Mouse (Mus musculus): Measurements from ENCODE around the gene Phkb. TPM values are rescaled to one million over a fixed set of nuclear protein-coding genes. Genes with fewer than 3 reads are reported as not detected.
A peak's percentile ranks its signal among the peaks of the same experiment; 100 is the strongest.

Phkb gene
- total and polyA plus RNA-seq, 3 experiments = 14.1 to 18.6 TPM; not detected in 1

DNA sequence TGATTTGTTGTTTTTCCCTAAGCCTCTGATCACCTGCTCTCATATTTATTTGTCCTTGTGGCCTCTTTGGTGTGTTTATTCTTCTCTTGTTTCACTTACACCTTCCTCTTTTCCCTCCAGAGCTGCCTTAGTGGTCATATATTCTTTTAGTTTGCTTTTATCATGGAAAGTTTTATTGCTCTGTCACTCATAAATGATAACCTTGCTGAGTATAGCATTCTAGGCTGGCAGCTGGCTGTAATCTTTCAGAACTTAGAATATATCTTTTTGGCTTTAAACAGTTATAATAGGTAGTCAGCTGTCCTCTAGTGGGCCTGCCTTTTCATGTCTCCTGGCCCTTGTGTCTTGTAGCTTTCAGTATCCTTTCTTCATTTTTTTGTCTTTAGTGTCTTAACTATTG lies 5.1 kb downstream of the Phkb start:
- no peak overlapping the region for H3K4me3 ChIP-seq (ENCODE audit: control insufficient read depth in 1 of 2, insufficient read depth in 1 of 2, low read depth in 2 of 2, low read length in 2 of 2)
- peaks cover 4 to 32% of the 10 kb centered on the region in 2 experiments for H3K36me3 ChIP-seq (ENCODE audit: control insufficient read depth in 1 of 2, insufficient read depth in 2 of 2, low read length in 2 of 2)
- no peak overlapping the region; the same call in 1 of the 2 replicates for H3K9ac ChIP-seq (ENCODE audit: control insufficient read depth, low read depth, low read length, poor library complexity, severe bottlenecking)
- no peaks in the 10 kb centered on the region for H3K9me3 ChIP-seq (replicated peaks; ENCODE audit: insufficient read depth, low read length)
- no peaks in the 10 kb centered on the region for H3K27me3 ChIP-seq (ENCODE audit: control insufficient read depth in 1 of 2, insufficient read depth in 2 of 2, low read length in 2 of 2)
- peaks cover 4 to 28% of the 10 kb centered on the region in 2 experiments for H3K4me1 ChIP-seq (ENCODE audit: control insufficient read depth in 1 of 2, insufficient read depth in 2 of 2, low read length in 2 of 2)
- peaks cover 19% of the 10 kb centered on the region for H3K79me2 ChIP-seq (ENCODE audit: control insufficient read depth, insufficient read depth, low read length, poor library complexity)
- DNase-seq (ENCODE audit: low read depth, low spot score) = peak; percentile 60
- TF ChIP-seq GABPA (IDR thresholded peaks at IDR 0.05; ENCODE audit: low read depth, low read length) (no peak), EP300 (IDR thresholded peaks at IDR 0.05; ENCODE audit: low read depth in 1 of 2, low read length in 2 of 2) (peak; percentile 61 to 69; a peak in 3 of 4 replicates), TAL1 (IDR thresholded peaks at IDR 0.05; ENCODE audit: low read length) (no peak), ETS1 (IDR thresholded peaks at IDR 0.05; ENCODE audit: low read depth, low read length) (peak; percentile 86), SIN3A (IDR thresholded peaks at IDR 0.05; ENCODE audit: low read length) (0 out of 2 replicates have a peak, but pooled peaks have one; percentile 20), ZNF384 (IDR thresholded peaks at IDR 0.05; ENCODE audit: low read depth, low read length) (no peak), POLR2A (IDR thresholded peaks at IDR 0.05; ENCODE audit: control insufficient read depth in 1 of 2, insufficient read depth in 1 of 2, low read depth in 1 of 2, low read length in 2 of 2, poor library complexity in 1 of 2) (no peak), USF1 (IDR thresholded peaks at IDR 0.05; ENCODE audit: low read depth, low read length) (no peak), TCF12 (IDR thresholded peaks at IDR 0.05; ENCODE audit: low read depth, low read length) (0 out of 2 replicates have a peak, but pooled peaks have one; percentile 35), RAD21 (IDR thresholded peaks at IDR 0.05; ENCODE audit: low read depth, low read length) (no peak), GATA1 (IDR thresholded peaks at IDR 0.05; ENCODE audit: low read depth, low read length) (peak; percentile 46; the same call in 1 of the 2 replicates), MAFK (IDR thresholded peaks at IDR 0.05; ENCODE audit: borderline replicate concordance, low read depth, low read length) (0 out of 2 replicates have a peak, but pooled peaks have one; percentile 44), BHLHE40 (IDR thresholded peaks at IDR 0.05; ENCODE audit: borderline replicate concordance, low read depth, low read length) (no peak), USF2 (IDR thresholded peaks at IDR 0.05; ENCODE audit: borderline replicate concordance in 1 of 2, insufficient read depth in 1 of 2, low read depth in 1 of 2, low read length in 2 of 2) (no peak)
- no peak overlapping the region for H3K27ac ChIP-seq (ENCODE audit: control insufficient read depth, low read depth, low read length)

DNA sequence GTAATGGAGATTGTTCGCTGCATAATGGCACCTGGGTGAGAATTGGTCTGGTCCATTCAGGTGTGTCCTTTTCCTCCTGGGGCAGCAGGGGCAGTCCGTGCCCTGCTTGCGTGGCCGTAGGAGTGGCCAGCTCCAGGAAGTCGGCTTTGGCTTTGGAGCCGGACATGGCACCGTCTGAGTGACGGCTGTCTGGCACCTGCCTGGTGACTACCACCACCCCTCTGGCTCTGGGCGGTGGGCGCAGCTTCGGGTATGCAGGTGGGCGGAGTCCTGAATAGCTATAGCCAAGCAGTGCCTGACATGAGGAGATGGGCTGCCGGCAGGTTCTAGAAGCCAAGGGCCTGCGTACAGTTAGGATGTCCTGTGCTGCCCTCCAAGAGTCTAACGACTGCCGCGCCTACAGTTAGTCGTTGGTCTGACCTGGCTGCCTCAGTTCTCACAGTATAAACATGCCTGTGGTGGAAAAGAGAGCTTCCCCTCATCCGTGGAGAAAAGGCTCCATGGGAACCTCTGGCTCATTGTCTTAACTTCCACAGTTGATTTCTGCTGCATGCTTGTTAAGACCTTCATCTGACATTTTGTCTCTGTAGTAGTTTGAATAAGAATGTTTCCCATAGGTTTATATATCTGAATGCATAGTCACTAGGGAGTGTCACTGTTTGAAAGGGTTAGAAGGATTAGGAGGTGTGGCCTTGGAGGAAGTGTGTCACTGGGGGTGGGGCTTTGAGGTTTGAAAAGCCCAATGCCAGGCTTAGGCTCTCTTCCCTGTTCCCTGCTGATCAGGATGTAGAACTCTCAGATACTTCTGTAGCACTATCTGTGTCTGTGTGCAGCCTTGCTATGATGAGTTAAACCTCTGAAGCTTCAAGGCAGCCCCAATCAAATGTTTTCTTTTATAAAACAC lies 13.7 kb downstream of the Phkb start:
- H3K27me3 ChIP-seq (ENCODE audit: control insufficient read depth in 1 of 2, insufficient read depth in 2 of 2, low read length in 2 of 2) = no peaks in the 10 kb centered on the region
- H3K9ac ChIP-seq (ENCODE audit: control insufficient read depth, low read depth, low read length, poor library complexity, severe bottlenecking) = no peak overlapping the region
- DNase-seq (ENCODE audit: low read depth, low spot score) = peak; percentile 44
- H3K4me1 ChIP-seq (ENCODE audit: control insufficient read depth in 1 of 2, insufficient read depth in 2 of 2, low read length in 2 of 2) = peaks cover 0 to 2% of the 10 kb centered on the region in 2 experiments; a peak in 1 of 4 replicates
- no peak overlapping the region for H3K4me3 ChIP-seq (ENCODE audit: control insufficient read depth in 1 of 2, insufficient read depth in 1 of 2, low read depth in 2 of 2, low read length in 2 of 2)
- no peak for TF ChIP-seq ELF1 (IDR thresholded peaks at IDR 0.05; ENCODE audit: low read depth, low read length)
- TF ChIP-seq CTCF (IDR thresholded peaks at IDR 0.05 in 2 of 3, conservative IDR thresholded peaks at IDR 0.05 in 1 of 3; ENCODE audit: control insufficient read depth in 1 of 3, insufficient read depth in 1 of 3, low read depth in 2 of 3, low read length in 3 of 3, poor library complexity in 1 of 3, severe bottlenecking in 1 of 3) = no peak
- TF ChIP-seq ETS1 (IDR thresholded peaks at IDR 0.05; ENCODE audit: low read depth, low read length) = no peak
- TF ChIP-seq SIN3A (IDR thresholded peaks at IDR 0.05; ENCODE audit: low read length) = no peak
- TF ChIP-seq MXI1 (IDR thresholded peaks at IDR 0.05; ENCODE audit: low read depth, low read length) = no peak
- TF ChIP-seq POLR2AphosphoS2 (IDR thresholded peaks at IDR 0.05; ENCODE audit: low read length) = no peak
- no peak for TF ChIP-seq JUND (IDR thresholded peaks at IDR 0.05; ENCODE audit: low read depth, low read length)
- TF ChIP-seq MAFK (IDR thresholded peaks at IDR 0.05; ENCODE audit: borderline replicate concordance, low read depth, low read length) = no peak
- TF ChIP-seq TCF12 (IDR thresholded peaks at IDR 0.05; ENCODE audit: low read depth, low read length) = no peak
- TF ChIP-seq NRF1 (IDR thresholded peaks at IDR 0.05; ENCODE audit: insufficient read depth, low read depth, low read length, poor library complexity, severe bottlenecking) = no peak
- TF ChIP-seq CHD2 (IDR thresholded peaks at IDR 0.05; ENCODE audit: low read length) = no peak
- TF ChIP-seq RCOR1 (IDR thresholded peaks at IDR 0.05; ENCODE audit: low read depth, low read length) = no peak
- TF ChIP-seq POLR2AphosphoS5 (IDR thresholded peaks at IDR 0.05; ENCODE audit: borderline replicate concordance, low read depth, low read length) = no peak
- no peak for TF ChIP-seq MEF2A (IDR thresholded peaks at IDR 0.05; ENCODE audit: extremely low read depth, insufficient replicate concordance, low read depth, low read length, poor library complexity, severe bottlenecking)
- no peak for TF ChIP-seq RAD21 (IDR thresholded peaks at IDR 0.05; ENCODE audit: low read depth, low read length)
- TF ChIP-seq MAZ (IDR thresholded peaks at IDR 0.05; ENCODE audit: low read depth, low read length) = no peak
- no peak for TF ChIP-seq CHD1 (IDR thresholded peaks at IDR 0.05; ENCODE audit: low read depth, low read length)
- TF ChIP-seq POLR2A (IDR thresholded peaks at IDR 0.05; ENCODE audit: control insufficient read depth in 1 of 2, insufficient read depth in 1 of 2, low read depth in 1 of 2, low read length in 2 of 2, poor library complexity in 1 of 2) = no peak
- no peak for TF ChIP-seq USF2 (IDR thresholded peaks at IDR 0.05; ENCODE audit: borderline replicate concordance in 1 of 2, insufficient read depth in 1 of 2, low read depth in 1 of 2, low read length in 2 of 2)
- no peak for TF ChIP-seq TBP (IDR thresholded peaks at IDR 0.05; ENCODE audit: low read depth, low read length)
- no peaks in the 10 kb centered on the region for H3K9me3 ChIP-seq (replicated peaks; ENCODE audit: insufficient read depth, low read length)
- H3K79me2 ChIP-seq (ENCODE audit: control insufficient read depth, insufficient read depth, low read length, poor library complexity) = no peaks in the 10 kb centered on the region
- no peak overlapping the region for H3K27ac ChIP-seq (ENCODE audit: control insufficient read depth, low read depth, low read length)
- peaks cover 1 to 5% of the 10 kb centered on the region in 2 experiments; a peak in 3 of 4 replicates for H3K36me3 ChIP-seq (ENCODE audit: control insufficient read depth in 1 of 2, insufficient read depth in 2 of 2, low read length in 2 of 2)

Data from MEL (cell line).